Mouse (Mus musculus) heart, postnatal 0 days (tissue): ENCODE results near the gene Trim54.

Experiments used
- CTCF ChIP-seq: IDR thresholded peaks from 2 replicates; pipeline ENCODE4 v1.5.1; 2016; ENCODE audit warnings: antibody characterized with exemption, control low read depth, low read depth
- EP300 ChIP-seq: IDR thresholded peaks from 2 replicates; pipeline ENCODE4 v1.6.1; 2016; ENCODE audit warnings: antibody characterized with exemption, low read depth

GRCm38 (mm10) chr5:31121111-31121510, 4.6 kb downstream of the Trim54 start:
- no peak for TF ChIP-seq CTCF
- no peak for TF ChIP-seq EP300
